Mouse (Mus musculus) stomach, postnatal 0 days (tissue): ENCODE measurements around the gene Mon1a.

Experiments used
- CTCF ChIP-seq: IDR thresholded peaks from 2 replicates; pipeline ENCODE4 v1.5.1; 2016; ENCODE audit warnings: antibody characterized with exemption, low read depth, mild to moderate bottlenecking, moderate library complexity
- EP300 ChIP-seq: optimal IDR thresholded peaks from 2 replicates; pipeline ENCODE3; 2016; ENCODE audit warnings: antibody characterized with exemption

- TF ChIP-seq CTCF: no peak
- no peak for TF ChIP-seq EP300
Measured at GRCm38 (mm10) chr9:107906252-107906966, 18.5 kb downstream of the Mon1a start, which contains the start of gene Mst1r.
